Mouse (Mus musculus) WW6 (cell line): ENCODE results near the gene Fosb.

Source experiments
- DNase-seq: peaks from one replicate; pipeline ENCODE4 v3.0.0-alpha.2; 2013; ENCODE audit warnings: low read depth, low spot score

The Fosb gene

DNA sequence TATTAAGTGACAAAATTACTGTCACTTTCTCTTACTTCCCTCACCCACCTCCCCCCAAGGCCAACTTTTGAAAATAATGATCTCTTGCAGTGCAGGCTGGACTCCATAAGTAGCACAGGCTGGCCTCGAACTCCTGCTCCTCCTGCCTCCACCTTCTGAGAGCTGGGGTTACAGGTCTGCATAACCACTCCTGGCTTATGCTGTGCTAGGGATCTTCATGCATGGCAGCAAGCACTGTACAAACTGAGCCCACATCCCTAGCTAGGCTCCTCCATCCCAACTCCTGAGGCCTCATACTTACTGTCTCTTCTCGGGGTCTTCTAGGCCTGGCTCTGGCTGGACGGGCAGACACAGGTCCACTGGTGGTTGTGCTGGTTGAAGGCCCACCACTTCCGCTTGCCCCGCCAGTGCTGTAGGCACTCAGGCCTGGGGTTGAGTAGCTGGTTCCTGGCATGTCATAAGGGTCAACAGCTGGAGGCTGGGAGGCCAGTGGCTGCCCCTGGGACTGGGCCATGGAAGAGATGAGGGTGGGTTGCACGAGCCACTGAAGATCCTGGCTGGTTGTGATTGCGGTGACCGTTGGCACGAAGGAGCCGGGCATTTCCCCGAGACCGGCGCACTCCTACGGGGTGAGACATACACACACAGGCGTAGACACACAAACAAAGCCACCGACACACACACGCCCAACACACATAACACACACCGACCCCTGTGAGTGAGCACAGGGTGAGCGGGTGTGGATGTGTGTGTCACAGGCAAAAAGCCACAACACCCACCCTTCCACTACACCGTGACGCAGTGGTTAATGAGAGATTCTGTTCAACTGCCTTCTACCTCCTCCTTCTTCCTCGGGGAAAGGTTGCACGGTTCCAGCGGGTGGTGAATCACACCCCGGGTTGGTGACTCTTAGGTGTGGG lies 2.8 kb downstream of the Fosb start:
- no peak for DNase-seq

DNA sequence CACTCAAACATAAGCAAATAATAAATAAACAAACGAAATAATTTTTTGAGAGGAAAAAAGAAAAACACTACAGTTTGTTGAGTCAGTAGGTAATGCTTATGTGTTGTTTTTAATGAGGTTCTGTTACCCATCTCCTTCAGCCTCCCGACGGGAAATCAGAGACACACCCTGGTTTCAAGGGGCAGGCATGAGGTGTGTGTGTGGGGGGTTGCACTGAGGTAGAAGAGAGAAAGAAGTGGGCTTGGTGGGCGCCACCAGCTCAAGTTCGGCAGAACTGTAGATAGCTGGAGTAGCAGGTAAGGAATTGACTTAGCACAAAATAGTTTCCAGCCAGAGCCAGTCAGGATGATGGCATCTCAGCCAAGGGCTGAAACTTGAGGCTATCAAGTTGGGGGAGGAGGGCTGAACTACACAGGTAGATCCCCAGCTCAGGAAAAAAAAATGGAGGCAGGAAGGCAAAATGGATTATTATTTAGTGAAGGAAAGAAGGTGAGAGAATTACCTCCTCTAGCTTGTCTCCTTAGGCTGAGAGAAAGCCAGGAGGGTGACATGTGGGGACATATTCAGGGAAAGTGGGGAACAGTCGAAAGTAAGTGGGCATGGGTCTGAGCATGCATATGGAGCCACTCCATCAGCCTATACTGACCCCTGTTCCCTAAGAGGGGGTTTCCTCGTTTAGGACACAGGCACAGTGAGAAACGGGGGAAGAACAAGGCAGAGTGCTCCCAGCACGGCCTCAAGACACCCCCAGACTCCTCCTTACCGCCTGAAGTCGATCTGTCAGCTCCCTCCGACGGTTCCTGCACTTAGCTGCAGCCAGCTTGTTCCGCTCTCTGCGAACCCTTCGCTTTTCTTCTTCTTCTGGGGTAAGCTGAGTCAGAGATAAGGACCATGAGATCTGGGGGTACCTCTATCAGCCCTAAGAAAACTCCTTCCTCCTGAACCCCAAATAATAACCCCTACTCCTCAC lies 3.8 kb downstream of the Fosb start:
- DNase-seq = no peak

GRCm38 (mm10) chr7:19305413-19305735 lies 4.5 kb downstream of the Fosb start:
- DNase-seq = no peak

GRCm38 (mm10) chr7:19304501-19305412 lies 5.1 kb downstream of the Fosb start:
- no peak for DNase-seq

DNA sequence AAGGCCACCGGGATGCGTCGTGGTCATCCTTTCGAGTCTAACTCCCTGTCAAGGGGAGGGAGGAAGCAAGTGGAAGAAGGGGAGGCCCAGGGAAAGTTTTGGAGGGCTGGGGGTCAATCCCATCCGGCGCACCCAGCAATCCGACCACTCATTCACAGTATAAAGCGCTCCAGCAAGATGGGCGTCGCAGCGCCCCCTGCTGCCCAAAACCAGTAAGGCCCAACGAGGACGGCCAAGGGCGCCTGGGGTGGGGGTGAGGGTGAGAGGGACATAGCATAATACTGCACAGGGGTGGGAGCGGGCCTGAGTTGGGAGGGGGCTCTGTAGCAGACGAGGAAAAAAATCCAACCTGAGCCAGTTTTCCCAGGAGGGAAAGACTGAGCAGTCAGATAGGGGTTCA lies 6.1 kb downstream of the Fosb start:
- DNase-seq = no peak

DNA sequence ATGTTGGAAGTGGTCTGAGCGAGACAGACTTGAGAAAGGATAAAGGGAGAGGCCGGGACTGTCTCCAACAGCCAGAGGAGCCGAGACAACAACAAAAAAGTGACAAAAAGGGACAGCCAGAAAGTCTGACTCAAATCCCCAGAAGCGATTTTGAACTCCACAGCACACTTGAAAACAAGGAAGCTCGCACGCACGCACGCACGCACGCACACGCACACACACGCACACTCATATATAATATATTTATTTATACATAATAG lies 6.9 kb downstream of the Fosb start:
- DNase-seq = no peak

- DNase-seq = no peak
These were observed 7.4 kb downstream of the Fosb start for GRCm38 (mm10) chr7:19302264-19303045.

GRCm38 (mm10) chr7:19301461-19302263 lies 8.2 kb downstream of the Fosb start:
- no peak for DNase-seq

DNA sequence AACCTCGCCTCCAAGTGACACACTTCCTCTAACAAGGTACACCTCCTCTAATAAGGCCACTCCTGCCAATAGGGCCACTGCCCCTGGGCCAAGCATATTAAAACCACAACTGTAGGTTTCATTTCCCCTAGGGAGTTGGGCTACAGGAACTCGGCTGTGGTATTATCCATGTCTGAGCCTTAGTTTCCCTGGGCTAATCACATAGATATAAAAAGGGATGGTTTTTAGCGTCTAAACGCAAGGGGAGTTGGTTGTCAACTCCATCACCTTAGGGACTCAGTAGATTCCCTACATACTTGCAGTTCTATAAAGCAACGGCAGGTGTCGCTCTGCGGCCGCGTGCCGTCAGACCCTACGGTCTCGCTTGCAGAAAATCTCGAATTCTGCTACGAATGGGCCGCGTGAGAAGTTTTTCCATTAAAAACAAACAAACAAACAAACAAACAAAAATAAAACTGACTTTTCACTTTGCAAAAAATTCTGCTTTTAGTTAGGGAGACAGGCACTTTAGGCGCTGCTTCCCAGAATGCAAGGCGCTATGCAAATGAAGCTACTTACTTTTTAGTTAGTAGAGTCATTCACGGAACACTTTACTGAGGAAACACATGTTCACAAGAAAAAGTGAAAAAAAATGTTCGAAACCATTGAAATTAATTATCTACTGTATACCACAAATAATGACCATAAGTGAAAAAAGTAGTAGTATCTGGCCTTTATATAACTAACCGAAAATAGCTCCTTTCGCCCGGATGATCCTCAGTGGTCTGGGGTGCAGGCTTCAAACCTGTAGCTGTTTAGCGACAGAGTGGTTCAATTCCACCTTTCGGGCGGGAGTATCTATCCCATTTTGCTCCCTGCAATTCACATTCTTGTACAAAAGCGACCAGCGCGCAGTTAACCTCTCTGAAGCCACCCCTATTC lies 9.1 kb downstream of the Fosb start:
- DNase-seq = no peak

GRCm38 (mm10) chr7:19299194-19299593 lies 10.7 kb downstream of the Fosb start:
- DNase-seq = no peak

DNA sequence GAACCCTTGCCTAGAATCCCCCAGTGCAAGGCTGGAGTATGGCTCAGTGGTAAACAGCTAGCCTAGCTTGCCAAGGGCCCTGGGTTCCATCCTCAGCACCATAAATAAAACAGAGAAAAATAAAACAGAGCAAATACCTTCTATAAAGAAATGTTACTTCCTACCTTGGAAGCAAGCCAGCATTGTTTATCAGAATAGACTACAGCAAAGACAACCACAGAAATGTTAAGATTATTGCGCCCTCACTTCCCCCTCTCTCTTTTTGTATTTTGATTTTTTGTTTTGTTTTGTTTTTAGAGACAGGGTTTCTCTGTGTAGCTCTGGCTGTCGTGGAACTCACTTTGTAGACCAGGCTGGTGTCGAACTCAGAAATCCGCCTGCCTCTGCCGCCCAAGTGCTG lies 12.1 kb downstream of the Fosb start:
- no peak for DNase-seq

DNA sequence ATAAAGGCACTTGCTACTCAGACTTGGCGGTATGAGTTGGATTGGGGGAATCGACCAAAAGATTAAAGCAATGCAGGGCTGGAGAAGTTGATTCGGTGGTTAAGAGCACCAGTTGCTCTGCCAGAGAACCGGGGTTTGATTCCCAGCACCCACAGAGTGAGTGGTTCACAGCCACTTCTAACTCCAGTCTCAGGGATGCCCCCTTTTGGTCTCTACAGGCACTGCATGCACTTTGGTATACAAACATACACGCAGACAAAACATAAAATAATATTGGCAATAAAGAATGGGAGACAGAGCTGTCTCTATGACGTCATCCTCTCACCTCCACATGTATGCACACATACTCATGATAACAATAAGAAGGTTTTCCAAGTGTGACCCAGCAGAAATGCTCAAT lies 12.8 kb downstream of the Fosb start:
- no peak for DNase-seq

- no peak for DNase-seq
These were observed 14.2 kb downstream of the Fosb start for GRCm38 (mm10) chr7:19295503-19296185.

GRCm38 (mm10) chr7:19290969-19291596 lies 18.8 kb downstream of the Fosb start:
- DNase-seq = no peak

GRCm38 (mm10) chr7:19284763-19285162 lies 25.1 kb downstream of the Fosb start:
- no peak for DNase-seq

DNA sequence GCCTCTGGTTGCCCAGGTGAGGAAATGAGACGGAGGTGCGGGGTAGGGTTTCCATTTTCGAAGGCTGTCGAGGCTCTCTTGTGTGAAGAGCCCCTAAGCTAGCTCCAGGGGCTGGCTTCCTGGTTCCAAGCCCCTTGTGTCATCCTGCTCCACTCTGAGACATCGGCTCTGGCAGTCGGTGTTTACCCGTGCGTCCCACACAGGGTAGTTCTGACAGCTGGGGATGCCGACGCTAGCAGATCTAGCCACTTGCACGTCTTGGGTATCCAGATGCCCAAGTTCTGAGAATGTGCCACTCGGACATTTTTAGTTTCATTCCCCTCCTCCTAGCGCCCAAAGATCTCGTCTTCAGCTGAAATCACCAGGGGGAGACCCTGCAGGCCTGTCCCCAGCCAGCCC lies 26.4 kb downstream of the Fosb start:
- DNase-seq = no peak

DNA sequence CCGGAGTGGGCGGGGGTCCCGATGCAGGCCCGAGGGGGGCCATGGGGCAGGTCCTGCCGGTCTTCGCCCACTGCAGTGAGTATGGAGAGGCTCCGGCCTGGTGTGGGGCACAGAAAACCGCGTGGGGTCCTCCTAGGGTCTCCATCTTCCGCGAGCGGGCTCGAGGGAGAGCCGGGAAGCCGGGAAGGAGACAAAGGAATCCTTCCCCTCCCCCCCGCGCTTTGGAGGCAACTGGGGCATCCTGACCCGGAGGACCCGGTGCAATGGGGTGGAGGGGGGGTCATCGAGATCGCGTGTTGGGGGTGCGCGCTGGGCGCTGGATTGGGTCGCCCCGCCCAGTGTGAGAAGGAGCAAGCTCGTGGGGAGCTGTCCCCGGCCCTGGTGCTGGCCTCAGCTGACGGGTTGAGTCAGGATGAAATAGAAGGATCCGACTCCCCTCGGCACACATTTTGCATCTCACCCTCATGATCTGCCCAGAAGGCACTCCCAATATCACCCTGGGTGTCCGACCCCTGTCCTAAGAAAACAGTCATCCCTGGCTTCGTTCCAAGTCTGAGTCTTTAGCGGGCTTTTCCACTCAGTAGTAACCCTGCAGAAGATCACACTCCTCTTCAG lies 27.0 kb downstream of the Fosb start:
- DNase-seq = no peak

- DNase-seq = peak; percentile 83
These were observed 27.5 kb downstream of the Fosb start, which contains the start of gene Rtn2 for GRCm38 (mm10) chr7:19282385-19282784. Gene Rtn2, plus strand, starts transcription at chr7:19282624.
